Mouse (Mus musculus) stomach, embryonic 14.5 days (tissue): Measurements from ENCODE around the gene Eif5. TPM values are rescaled to one million over a fixed set of nuclear protein-coding genes. Genes with fewer than 3 reads are reported as not detected.

Experiments
- ATAC-seq: fragments of 200-750 bp; cut with Nextera tagmentation; 2 replicates; pipeline ENCODE4 v1.8.0; 2017; ENCODE audit warnings: low read depth, moderate TSS enrichment; ENCODE audit not compliant: insufficient number of reproducible peaks, insufficient read depth, low FRiP score
- H3K27ac ChIP-seq: fragments of 300-500 bp; sonication (generic); 2 replicates; pipeline ENCODE4 v1.5.1; 2014; ENCODE audit warnings: mild to moderate bottlenecking, low read length, moderate library complexity, mixed read lengths
- H3K27me3 ChIP-seq: fragments of 300-500 bp; sonication (generic); 2 replicates; pipeline ENCODE4 v1.6.1; 2014; ENCODE audit warnings: low read length, control low read depth, mixed read lengths; ENCODE audit not compliant: control insufficient read depth, insufficient read depth
- H3K36me3 ChIP-seq: fragments of 300-500 bp; sonication (generic); 2 replicates; pipeline ENCODE4 v1.6.1; 2014; ENCODE audit warnings: mild to moderate bottlenecking, control low read depth, low read length, moderate library complexity, mixed read lengths; ENCODE audit not compliant: control insufficient read depth, insufficient read depth
- H3K4me1 ChIP-seq: fragments of 300-500 bp; sonication (generic); 2 replicates; pipeline ENCODE4 v1.6.1; 2014; ENCODE audit warnings: low read length, control low read depth, mixed read lengths; ENCODE audit not compliant: control insufficient read depth, insufficient read depth
- H3K4me2 ChIP-seq: fragments of 300-500 bp; sonication (generic); replicated peaks from 2 replicates; pipeline ENCODE4 v1.6.1; 2014; ENCODE audit warnings: low read depth, low read length, control low read depth
- H3K4me3 ChIP-seq: fragments of 300-500 bp; sonication (generic); 2 replicates; pipeline ENCODE4 v1.5.1; 2014; ENCODE audit warnings: low read depth, low read length, control low read depth
- H3K9ac ChIP-seq: fragments of 300-500 bp; sonication (generic); replicated peaks from 2 replicates; pipeline ENCODE4 v1.6.1; 2014; ENCODE audit warnings: low read depth, mild to moderate bottlenecking, control low read depth, low read length, moderate library complexity, mixed read lengths
- H3K9me3 ChIP-seq: fragments of 300-500 bp; sonication (generic); 2 replicates; pipeline ENCODE4 v1.6.1; 2016; ENCODE audit warnings: low read depth, low read length, control low read depth; ENCODE audit not compliant: control insufficient read depth
- WGBS: fragments of 180-500 bp; shearing (Covaris S2); extraction: QIAGEN DNeasy Blood & Tissue Kit; methylation state at CpG from one replicate; pipeline ENCODE4 v1.1.7; 2014; 5-methylcytosine and 5-hydroxymethylcytosine counted together
- polyA plus RNA-seq: library from polyadenylated mRNA; unstranded; fragments of >200 nt; fragmentation: Nextera tagmentation; extraction: Ambion mirVana; gene quantifications from 2 replicates; pipeline ENCODE4 v1.2.1, GENCODE M21; 2014

The Eif5 gene
- polyA plus RNA-seq, 1 experiment from 2014 or later, result 448 TPM

DNA sequence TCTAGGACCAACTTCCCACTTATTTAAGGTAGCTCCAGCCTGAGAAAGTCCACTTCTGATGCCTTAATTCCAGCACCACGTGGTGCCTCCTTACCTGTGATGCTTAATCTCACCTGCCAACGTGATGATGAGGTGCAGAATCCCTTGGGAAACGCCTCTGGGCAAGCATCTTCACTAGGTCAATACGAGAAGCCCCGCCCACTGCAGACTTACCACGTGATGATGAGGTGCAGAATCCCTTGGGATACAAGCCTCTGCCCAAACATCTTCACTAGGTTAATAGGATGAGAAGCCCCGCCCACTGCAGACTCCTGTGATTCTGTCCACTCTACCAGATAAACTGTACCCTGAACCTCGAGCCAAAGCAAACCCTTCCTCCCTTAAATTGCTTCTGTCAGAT lies 8.6 kb upstream of the Eif5 start:
- no peaks in the 10 kb centered on the region for H3K27me3 ChIP-seq
- WGBS, result 7% methylated on average over 8 of the region's 8 CpGs
- H3K9me3 ChIP-seq, result no peaks in the 10 kb centered on the region
- H3K9ac ChIP-seq, result no peak overlapping the region
- H3K4me1 ChIP-seq, result no peaks in the 10 kb centered on the region
- H3K36me3 ChIP-seq, result no peaks in the 10 kb centered on the region
- ATAC-seq, result no peak
- H3K4me3 ChIP-seq, result no peak overlapping the region
- no peak overlapping the region for H3K27ac ChIP-seq
- no peak overlapping the region for H3K4me2 ChIP-seq

DNA sequence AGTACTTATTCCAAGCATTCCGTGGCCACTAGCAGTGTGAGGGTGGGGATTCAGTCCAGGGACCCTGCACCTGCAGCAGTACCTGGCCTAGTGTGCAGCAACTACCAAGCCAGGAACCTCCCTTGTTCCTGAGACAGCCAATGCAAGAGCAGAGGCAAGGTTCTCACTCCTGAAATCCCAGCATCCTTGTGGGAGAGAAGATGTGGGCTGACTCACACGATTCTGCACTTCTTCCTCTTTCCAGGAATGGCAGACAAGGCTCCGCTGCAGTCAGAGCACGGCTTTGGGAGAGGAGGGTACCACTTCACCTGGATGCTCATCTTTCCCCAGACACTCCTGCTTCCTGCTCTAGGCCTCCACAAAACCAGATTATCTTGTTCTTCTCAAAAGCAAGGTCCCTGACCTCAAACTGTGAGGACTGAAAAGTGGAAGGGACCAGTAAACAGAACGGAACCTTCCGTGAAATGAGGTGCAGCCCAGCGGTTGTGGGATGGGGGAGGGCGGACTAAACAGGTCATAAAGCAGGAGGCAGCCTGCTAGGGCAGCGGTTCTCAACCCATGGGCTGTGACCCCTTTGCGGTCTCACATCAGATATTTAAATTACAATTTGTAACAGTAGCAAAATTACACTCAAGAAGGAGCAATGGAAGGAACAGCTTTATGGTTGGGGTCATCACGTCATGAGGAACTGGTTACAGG lies 4.6 kb upstream of the Eif5 start:
- 58% methylated on average over 11 of the region's 11 CpGs for WGBS
- no peak overlapping the region for H3K27ac ChIP-seq
- no peak for ATAC-seq
- no peaks in the 10 kb centered on the region for H3K36me3 ChIP-seq
- no peak overlapping the region for H3K4me2 ChIP-seq
- no peak overlapping the region for H3K4me3 ChIP-seq
- H3K4me1 ChIP-seq, result peaks cover 12% of the 10 kb centered on the region; the same call in 1 of the 2 replicates
- H3K9me3 ChIP-seq, result no peaks in the 10 kb centered on the region
- H3K9ac ChIP-seq, result no peak overlapping the region
- no peaks in the 10 kb centered on the region for H3K27me3 ChIP-seq

DNA sequence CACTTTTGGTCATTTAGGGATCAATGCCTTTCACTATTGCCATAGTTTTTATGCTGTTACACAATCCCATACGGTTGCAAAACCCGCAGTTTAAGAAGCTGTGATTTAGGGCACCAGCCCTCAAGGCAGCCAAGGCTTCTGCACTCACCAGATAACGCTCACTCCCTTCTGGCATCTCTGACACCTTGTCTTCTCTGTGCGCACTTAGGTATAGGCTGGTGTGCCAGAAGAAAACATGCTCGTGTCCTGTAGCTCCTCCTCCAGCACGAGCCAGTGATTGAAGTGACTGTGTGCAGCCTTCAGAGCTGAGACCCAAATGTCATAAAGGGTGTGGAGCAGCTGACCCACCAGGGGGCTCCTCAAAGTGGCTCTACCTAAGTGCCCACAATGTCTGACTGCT lies 2.5 kb upstream of the Eif5 start:
- no peak overlapping the region for H3K4me2 ChIP-seq
- H3K27ac ChIP-seq, result no peak overlapping the region; the same call in 1 of the 2 replicates

DNA sequence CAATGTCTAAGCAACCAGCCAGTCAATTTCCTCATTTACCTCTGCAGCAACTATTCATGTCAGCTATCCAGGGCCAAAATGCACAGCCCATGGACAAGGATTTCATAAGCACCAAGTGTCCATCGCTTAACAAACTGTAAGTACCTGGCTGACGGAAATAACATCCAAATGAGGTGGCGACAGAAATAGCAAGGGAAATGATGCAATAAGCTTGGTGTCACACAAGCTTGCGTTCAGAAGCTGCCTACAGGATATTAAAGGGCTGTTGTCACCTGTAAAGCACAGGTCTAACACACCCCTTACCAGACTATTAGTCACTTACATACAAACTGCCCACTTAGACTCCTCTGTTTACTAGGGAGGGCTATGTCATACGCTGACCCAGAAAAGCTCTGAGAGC lies 2.1 kb upstream of the Eif5 start:
- H3K4me3 ChIP-seq, result no peak overlapping the region
- 72% methylated on average over 5 of the region's 5 CpGs for WGBS
- peaks cover 23% of the 10 kb centered on the region; the same call in 1 of the 2 replicates for H3K4me1 ChIP-seq
- no peak overlapping the region for H3K27ac ChIP-seq
- H3K36me3 ChIP-seq, result peaks cover 17% of the 10 kb centered on the region
- ATAC-seq, result no peak
- no peaks in the 10 kb centered on the region for H3K27me3 ChIP-seq
- H3K9ac ChIP-seq, result no peak overlapping the region
- H3K4me2 ChIP-seq, result no peak overlapping the region
- no peaks in the 10 kb centered on the region for H3K9me3 ChIP-seq

More for the DNA sequence above, 2.5 kb upstream of the Eif5 start:
- Histone ChIP-seq H3K9me3 (no peaks in the 10 kb centered on the region), H3K9ac (no peak overlapping the region), H3K4me3 (no peak overlapping the region), H3K36me3 (peaks cover 12% of the 10 kb centered on the region), H3K4me1 (peaks cover 21% of the 10 kb centered on the region; the same call in 1 of the 2 replicates), H3K27me3 (no peaks in the 10 kb centered on the region)
- WGBS, result 47% methylated on average over 6 of the region's 6 CpGs
- ATAC-seq, result no peak

DNA sequence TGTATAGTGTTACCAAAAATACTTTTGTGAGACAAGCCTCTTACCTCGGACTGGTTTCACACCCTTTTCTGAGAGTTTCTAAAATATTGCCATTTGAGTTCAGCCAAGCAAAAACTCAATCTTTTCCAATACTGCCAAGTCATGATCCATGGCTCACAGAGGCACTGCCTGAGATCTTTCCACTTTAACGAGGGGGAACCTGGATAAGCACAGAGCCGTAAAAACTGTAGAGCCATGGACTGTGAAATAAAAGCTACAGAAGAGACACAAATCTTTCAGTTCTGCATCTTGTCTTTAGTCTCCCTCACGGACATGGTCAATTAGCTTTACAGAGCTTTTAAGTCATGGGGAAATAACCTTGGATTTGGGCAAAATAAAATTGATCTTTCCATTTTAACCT lies 1.1 kb upstream of the Eif5 start:
- ATAC-seq, result no peak
- Histone ChIP-seq H3K4me3 (peak overlapping the region; percentile 64), H3K4me2 (peak overlapping the region; percentile 41), H3K27ac (0 out of 2 replicates have a peak overlapping the region, but pooled peaks have one; percentile 4), H3K9ac (peak overlapping the region; percentile 94; the same call in 1 of the 2 replicates), H3K36me3 (peaks cover 27% of the 10 kb centered on the region), H3K4me1 (peaks cover 23% of the 10 kb centered on the region; the same call in 1 of the 2 replicates), H3K27me3 (no peaks in the 10 kb centered on the region), H3K9me3 (no peaks in the 10 kb centered on the region)
- WGBS, result 38% methylated on average over 4 of the region's 4 CpGs

DNA sequence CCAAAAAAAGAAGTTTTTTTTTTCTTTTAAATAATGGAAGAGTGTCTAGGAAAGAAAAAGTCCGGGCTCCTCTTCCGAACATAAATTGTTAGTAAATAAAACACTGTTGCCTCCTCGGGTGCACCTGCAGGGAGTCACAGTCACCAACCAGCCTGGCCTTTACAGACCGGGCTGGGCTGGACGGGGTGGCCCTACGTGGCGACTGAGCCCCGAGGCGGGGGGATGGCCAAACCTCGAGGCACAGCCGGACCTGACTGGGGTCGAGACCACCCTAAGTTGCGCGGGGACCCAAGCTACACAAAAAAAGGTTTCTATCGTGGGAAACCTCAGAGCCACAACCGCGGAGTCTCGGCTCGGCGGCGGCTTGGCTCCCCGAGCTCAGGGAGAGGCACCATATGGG lies 475 bp upstream of the Eif5 start:
- ATAC-seq, result no peak
- H3K9me3 ChIP-seq, result no peaks in the 10 kb centered on the region
- WGBS, result 0% methylated on average over 22 of the region's 22 CpGs

DNA sequence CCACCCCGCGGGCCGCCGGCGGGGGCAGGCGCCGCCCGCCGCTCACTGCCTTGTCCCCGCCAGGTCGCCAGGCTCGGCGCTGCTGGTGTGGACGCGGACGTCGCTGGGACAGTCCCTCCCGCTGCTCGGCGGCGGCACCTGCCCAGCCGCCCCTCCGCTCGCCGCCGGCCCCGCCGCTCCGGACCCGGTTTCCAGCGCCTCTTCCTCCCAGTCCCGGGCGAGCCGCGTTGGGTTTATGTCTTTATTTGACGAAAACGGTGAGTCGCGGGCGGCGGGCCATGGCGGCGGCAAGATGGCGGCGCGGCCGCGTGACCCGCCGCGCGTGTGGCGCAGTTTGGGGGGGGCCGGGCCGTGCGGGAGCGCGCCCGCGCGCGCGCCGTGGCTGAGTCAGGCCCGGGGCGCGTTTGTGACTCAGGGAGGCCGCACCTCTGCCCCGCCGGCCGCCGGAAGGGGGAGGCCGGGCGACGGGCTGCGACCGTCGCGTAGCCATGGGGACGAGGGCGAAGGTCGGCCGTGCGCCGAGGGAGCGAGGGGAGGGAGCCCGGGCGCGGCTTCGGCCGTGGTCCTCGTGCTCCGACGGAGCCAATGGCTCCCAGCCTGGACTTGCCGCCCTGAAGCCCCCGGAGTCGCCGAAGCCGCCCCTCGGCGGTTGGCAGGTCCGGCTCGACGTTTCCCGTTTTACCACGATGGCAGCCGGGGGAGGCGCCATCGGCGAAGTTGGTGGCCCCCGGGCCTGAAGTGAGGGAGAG lies 650 bp downstream of the Eif5 start:
- Histone ChIP-seq H3K4me3 (peak overlapping the region; percentile 64), H3K9ac (peak overlapping the region; percentile 96), H3K27me3 (no peaks in the 10 kb centered on the region), H3K36me3 (peaks cover 44% of the 10 kb centered on the region), H3K4me2 (peak overlapping the region; percentile 79), H3K4me1 (peaks cover 23% of the 10 kb centered on the region; the same call in 1 of the 2 replicates), H3K27ac (peak overlapping the region; percentile 98), H3K9me3 (no peaks in the 10 kb centered on the region)
- peak; percentile 51 for ATAC-seq
- WGBS, result under 1% methylated on average over 88 of the region's 111 CpGs

More for the DNA sequence above, 475 bp upstream of the Eif5 start:
- peaks cover 33% of the 10 kb centered on the region for H3K36me3 ChIP-seq
- H3K4me3 ChIP-seq, result peak overlapping the region; percentile 64
- no peaks in the 10 kb centered on the region for H3K27me3 ChIP-seq
- peak overlapping the region; percentile 41 for H3K4me2 ChIP-seq
- H3K4me1 ChIP-seq, result peaks cover 23% of the 10 kb centered on the region; the same call in 1 of the 2 replicates
- H3K27ac ChIP-seq, result peak overlapping the region; percentile 88
- peak overlapping the region; percentile 94 for H3K9ac ChIP-seq

DNA sequence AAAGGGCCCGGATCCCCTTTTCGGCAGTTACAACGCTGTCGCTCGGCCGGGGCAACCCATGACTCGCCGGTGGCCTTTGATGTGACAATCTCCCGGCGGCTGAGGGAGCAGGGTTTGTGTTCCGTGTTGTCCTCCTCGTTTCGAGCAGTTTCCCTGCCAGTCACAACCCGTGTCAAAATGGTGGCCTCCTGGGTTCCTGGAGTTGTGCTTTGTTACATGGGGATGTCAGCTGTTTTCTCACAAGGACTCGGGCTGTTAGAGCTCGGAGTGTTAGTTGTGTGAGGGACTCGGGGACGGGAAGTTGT lies 1.2 kb downstream of the Eif5 start:
- Histone ChIP-seq H3K4me3 (peak overlapping the region; percentile 64), H3K36me3 (peaks cover 49% of the 10 kb centered on the region), H3K27ac (peak overlapping the region; percentile 98; the same call in 1 of the 2 replicates), H3K9me3 (no peaks in the 10 kb centered on the region), H3K4me2 (peak overlapping the region; percentile 79), H3K9ac (peak overlapping the region; percentile 96), H3K27me3 (no peaks in the 10 kb centered on the region), H3K4me1 (peaks cover 23% of the 10 kb centered on the region; the same call in 1 of the 2 replicates)
- WGBS, result 1% methylated on average over 18 of the region's 18 CpGs
- ATAC-seq, result no peak
